Mouse (Mus musculus) thymus, adult 2 months (tissue): ENCODE measurements at regions not wholly inside any gene's neighbourhood (a gene's known extent, or its start where the extent isn't known, plus 50 kb on each side); places are given as distances from the start of the nearest gene placed in this dataset.

ENCODE experiments used
- DNase-seq: peaks from one replicate; pipeline ENCODE4 v3.0.0; 2021
- H3K27ac ChIP-seq: fragments of 200-500 bp; 2 replicates; pipeline ENCODE4 v1.5.1; 2012; ENCODE audit warnings: low read length, control low read depth; ENCODE audit not compliant: control insufficient read depth, insufficient read depth
- H3K27me3 ChIP-seq: fragments of 200-500 bp; 2 replicates; pipeline ENCODE4 v1.6.1; 2012; ENCODE audit warnings: mild to moderate bottlenecking, low read length, moderate library complexity, mixed read lengths; ENCODE audit not compliant: control insufficient read depth, insufficient read depth
- H3K36me3 ChIP-seq: fragments of 200-500 bp; 2 replicates; pipeline ENCODE4 v1.6.1; 2012; ENCODE audit warnings: mild to moderate bottlenecking, low read length, moderate library complexity; ENCODE audit not compliant: control insufficient read depth, insufficient read depth
- H3K4me1 ChIP-seq: fragments of 200-500 bp; replicated peaks from 2 replicates; pipeline ENCODE4 v1.6.1; 2012; ENCODE audit warnings: low read length; ENCODE audit not compliant: control insufficient read depth, insufficient read depth
- H3K4me3 ChIP-seq: fragments of 200-500 bp; 2 replicates; pipeline ENCODE4 v1.5.1; 2012; ENCODE audit warnings: mild to moderate bottlenecking, low read length, control low read depth, moderate library complexity; ENCODE audit not compliant: control insufficient read depth, insufficient read depth
- CTCF ChIP-seq: fragments of 200-500 bp; IDR thresholded peaks from 2 replicates; pipeline ENCODE4 v1.5.1; 2012; ENCODE audit warnings: mild to moderate bottlenecking, control low read depth, low read length, moderate library complexity, borderline replicate concordance; ENCODE audit not compliant: control insufficient read depth, poor library complexity, insufficient read depth; ENCODE audit errors: extremely low read depth
- POLR2A ChIP-seq: fragments of 200-500 bp; IDR thresholded peaks from 2 replicates; pipeline ENCODE4 v1.6.1; 2012; ENCODE audit warnings: mild to moderate bottlenecking, low read length, control low read depth, moderate library complexity; ENCODE audit not compliant: control insufficient read depth, poor library complexity, insufficient read depth; ENCODE audit errors: extremely low read depth
- WGBS: fragments of 180-500 bp; shearing (Covaris S2); methylation state at CpG from one replicate; pipeline ENCODE4 v1.1.7; 2018; 5-methylcytosine and 5-hydroxymethylcytosine counted together

DNA sequence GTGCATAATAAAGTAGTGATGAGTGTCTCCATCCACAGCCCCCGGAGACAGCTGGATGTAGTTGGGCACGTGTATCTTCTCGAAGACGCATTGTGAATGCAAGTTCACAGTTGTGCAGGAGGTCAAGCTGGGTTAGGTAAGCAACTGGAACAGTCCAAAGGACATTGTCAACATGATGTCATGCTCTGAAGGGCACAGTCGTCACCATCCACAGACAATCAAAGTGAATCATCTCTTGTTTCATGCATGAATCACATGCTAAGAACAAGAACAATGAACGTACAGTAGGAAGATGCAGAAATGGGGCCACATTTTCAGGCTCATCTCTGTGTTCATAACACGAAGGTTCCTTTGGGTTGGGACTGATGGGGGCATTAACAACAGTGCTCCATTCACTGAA, 90.4 kb upstream of the Kit start:
- WGBS: 92% methylated on average over 7 of the region's 7 CpGs

DNA sequence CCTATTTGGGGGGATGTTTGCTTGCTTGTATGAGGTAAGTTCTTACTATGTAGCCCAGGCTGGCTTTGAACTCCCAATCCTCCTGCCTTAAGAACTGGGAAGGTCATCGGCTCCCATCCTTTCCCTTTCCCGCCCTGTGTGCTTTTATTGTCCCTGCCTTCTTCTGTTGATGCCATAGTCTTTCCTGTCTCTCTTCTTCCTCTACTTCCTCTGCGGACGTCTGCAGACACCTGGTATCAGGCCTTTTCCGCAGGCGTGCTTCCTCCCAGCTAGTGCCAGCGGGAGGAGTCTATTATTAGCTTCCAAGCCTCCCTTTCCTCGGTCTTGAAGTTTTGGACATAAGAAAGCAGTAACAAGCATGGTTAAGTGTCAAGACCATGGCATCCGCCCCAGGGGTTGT, 83.9 kb upstream of the Kit start:
- Histone ChIP-seq H3K27ac (no peak overlapping the region), H3K36me3 (no peaks in the 10 kb centered on the region), H3K27me3 (no peaks in the 10 kb centered on the region; the same call in 1 of the 2 replicates), H3K4me1 (no peaks in the 10 kb centered on the region), H3K4me3 (no peak overlapping the region)
- DNase-seq: no peak
- 78% methylated on average over 9 of the region's 9 CpGs for WGBS
- TF ChIP-seq CTCF (no peak), POLR2A (no peak)

More for the DNA sequence above, 90.4 kb upstream of the Kit start:
- TF ChIP-seq POLR2A (no peak), CTCF (no peak)
- Histone ChIP-seq H3K27me3 (no peaks in the 10 kb centered on the region), H3K36me3 (no peaks in the 10 kb centered on the region), H3K4me3 (no peak overlapping the region), H3K4me1 (no peaks in the 10 kb centered on the region), H3K27ac (no peak overlapping the region)
- no peak for DNase-seq

DNA sequence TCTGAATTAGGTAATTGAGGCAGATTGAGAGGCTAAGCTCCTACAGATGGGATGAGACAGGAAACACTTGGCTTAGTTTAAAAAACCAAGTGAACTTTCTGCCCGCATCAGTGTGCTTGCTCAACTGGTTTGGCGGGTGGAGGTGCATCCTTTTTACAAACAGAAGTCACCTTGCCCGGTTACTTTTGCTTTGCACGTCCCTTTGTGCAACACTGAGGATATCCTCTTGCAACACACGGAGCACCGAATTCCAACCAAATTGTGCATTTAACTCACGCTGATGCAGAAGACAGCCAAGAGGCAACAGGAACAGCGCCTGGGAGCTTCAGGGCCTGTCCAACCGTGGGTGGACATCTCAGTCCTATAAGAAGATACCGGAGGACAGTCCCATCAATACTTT, 80.6 kb upstream of the Kit start:
- 95% methylated on average over 10 of the region's 10 CpGs for WGBS

DNA sequence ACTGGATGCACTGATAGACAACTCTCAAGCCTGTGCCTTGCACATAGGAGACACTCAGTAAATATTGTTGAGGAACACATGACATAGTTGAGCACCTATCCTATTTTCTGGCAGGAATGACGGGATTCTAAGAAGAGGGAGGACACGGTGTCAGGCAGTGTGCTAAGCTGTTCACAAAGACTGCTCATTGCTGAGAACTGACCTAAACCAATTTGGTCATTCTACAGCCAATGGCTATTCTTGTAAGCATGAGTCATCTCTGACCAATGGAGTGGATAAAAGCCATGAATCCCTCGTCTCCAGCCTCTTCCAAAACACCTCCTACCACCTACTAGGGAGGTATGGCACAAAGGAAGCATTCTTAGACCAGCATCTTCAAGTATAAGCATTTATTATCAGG, 75.7 kb upstream of the Kit start:
- H3K4me1 ChIP-seq: no peaks in the 10 kb centered on the region
- DNase-seq: no peak
- TF ChIP-seq CTCF: no peak
- no peak for TF ChIP-seq POLR2A
- H3K27ac ChIP-seq: no peak overlapping the region
- 90% methylated on average over 3 of the region's 3 CpGs for WGBS
- H3K4me3 ChIP-seq: no peak overlapping the region
- H3K27me3 ChIP-seq: no peaks in the 10 kb centered on the region; the same call in 1 of the 2 replicates
- H3K36me3 ChIP-seq: no peaks in the 10 kb centered on the region

More for the DNA sequence above, 80.6 kb upstream of the Kit start:
- H3K4me1 ChIP-seq: no peaks in the 10 kb centered on the region
- no peak overlapping the region for H3K4me3 ChIP-seq
- TF ChIP-seq POLR2A (no peak), CTCF (no peak)
- no peak overlapping the region for H3K27ac ChIP-seq
- DNase-seq: no peak
- H3K36me3 ChIP-seq: no peaks in the 10 kb centered on the region
- H3K27me3 ChIP-seq: no peaks in the 10 kb centered on the region; the same call in 1 of the 2 replicates

DNA sequence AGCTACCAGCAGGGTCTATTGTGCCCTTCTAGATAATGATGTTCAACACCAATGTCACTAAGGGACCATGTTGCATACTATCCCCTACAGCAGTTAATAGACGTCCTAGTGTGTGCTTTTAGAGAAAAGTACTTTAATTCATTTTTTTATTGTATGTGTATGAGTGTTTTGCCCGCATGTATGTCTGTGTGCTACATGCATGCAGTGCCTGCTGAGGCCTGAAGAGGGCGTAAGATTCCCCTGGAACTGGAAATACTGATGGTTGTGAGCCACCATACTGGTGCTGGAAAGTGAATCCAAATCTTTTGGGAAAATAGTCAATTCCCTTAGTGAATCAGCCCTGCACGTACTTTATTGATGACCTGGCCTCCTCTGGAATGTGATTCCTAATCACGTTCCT, 75.0 kb upstream of the Kit start:
- no peaks in the 10 kb centered on the region for H3K4me1 ChIP-seq
- H3K27ac ChIP-seq: no peak overlapping the region
- no peaks in the 10 kb centered on the region for H3K36me3 ChIP-seq
- H3K27me3 ChIP-seq: no peaks in the 10 kb centered on the region
- WGBS: 97% methylated on average over 5 of the region's 5 CpGs
- DNase-seq: no peak
- TF ChIP-seq CTCF (no peak), POLR2A (no peak)
- no peak overlapping the region for H3K4me3 ChIP-seq

DNA sequence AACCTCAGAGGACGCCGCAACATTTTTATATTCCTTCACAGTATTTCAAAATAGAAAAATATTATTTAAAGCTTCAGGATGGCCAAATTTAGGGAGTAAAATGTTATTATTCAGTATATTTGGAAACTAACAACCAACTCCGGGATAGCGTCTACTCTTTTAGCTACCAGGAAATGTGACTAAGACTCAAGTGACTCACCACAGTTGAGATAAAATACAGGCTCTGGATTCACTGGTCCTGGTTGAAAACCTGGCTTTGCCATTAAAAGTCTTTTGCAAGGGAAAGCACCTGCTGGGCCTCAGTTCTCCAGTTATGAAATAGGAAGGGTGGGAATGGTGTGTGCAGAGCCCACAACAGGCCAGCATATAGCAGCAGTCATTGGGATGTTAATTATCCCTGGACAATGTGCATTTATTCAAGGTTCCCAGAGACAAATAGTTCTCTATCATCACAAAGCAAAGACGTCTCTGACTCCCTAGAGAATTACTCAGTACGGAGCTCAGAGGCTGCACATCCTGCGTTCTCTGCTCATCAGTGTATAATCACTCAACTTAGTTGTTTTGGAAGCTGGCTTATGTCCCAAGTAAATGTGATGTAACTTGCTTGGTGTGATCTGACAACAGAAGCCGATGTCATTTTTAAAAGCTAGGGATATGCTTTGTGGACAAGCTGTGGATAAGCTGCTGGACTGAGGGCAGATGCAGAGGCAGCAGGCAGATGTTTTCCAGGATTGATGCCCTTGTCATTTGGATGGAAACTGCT, 73.9 kb upstream of the Kit start:
- Histone ChIP-seq H3K27me3 (no peaks in the 10 kb centered on the region), H3K36me3 (no peaks in the 10 kb centered on the region), H3K4me1 (no peaks in the 10 kb centered on the region), H3K27ac (no peak overlapping the region), H3K4me3 (no peak overlapping the region)
- TF ChIP-seq CTCF (no peak), POLR2A (no peak)
- 93% methylated on average over 8 of the region's 8 CpGs for WGBS
- DNase-seq: no peak
